Mouse (Mus musculus) adrenal gland, adult 8-10 months (tissue): ENCODE data around the gene Smcp. TPM values are rescaled to one million over a fixed set of nuclear protein-coding genes. Genes with fewer than 3 reads are reported as not detected.

Experiments used
- total RNA-seq, 4 experiments: library from RNA; stranded (reverse); gene quantifications; 2 replicates each; pipeline ENCODE4 v1.2.4; 2022

The Smcp gene
- total RNA-seq, 4 experiments from 2014 or later = not detected

Other genes with a start within 250 kb of the Smcp start
- gene Sprr2d, start 249.9 kb downstream of the Smcp start, total RNA-seq = not detected
- not detected for gene Sprr2e, start 236.9 kb downstream of the Smcp start, total RNA-seq
- gene Sprr2f, start 223.8 kb downstream of the Smcp start, total RNA-seq = not detected
- not detected for gene Sprr2h, start 203.3 kb downstream of the Smcp start, total RNA-seq
- gene Sprr2i, start 181.0 kb downstream of the Smcp start, total RNA-seq = not detected
- gene Sprr2j-ps, start 170.9 kb downstream of the Smcp start, total RNA-seq = not detected
- gene Gm9774, start 159.6 kb downstream of the Smcp start, total RNA-seq = 1 to 10 TPM; 2.6 to 7.5 (median 4.1) TPM
- not detected for gene Sprr2k, start 156.4 kb downstream of the Smcp start, total RNA-seq
- gene Sprr1b, start 150.2 kb downstream of the Smcp start, total RNA-seq = not detected
- gene Sprr3, start 130.3 kb downstream of the Smcp start, total RNA-seq = not detected
- gene Sprr1a, start 103.1 kb downstream of the Smcp start, total RNA-seq = not detected
- not detected for gene Sprr4, start 88.5 kb downstream of the Smcp start, total RNA-seq
- gene 2310046K23Rik, start 54.5 kb downstream of the Smcp start, total RNA-seq = not detected
- not detected for gene Ivl, start 15.3 kb downstream of the Smcp start, total RNA-seq
- not detected for gene 2210017I01Rik, start 18.5 kb upstream of the Smcp start, total RNA-seq
- not detected for gene Lce6a, start 32.7 kb upstream of the Smcp start, total RNA-seq
- gene Lce1a1, start 59.3 kb upstream of the Smcp start, total RNA-seq = not detected
- gene Lce1b, start 67.9 kb upstream of the Smcp start, total RNA-seq = not detected
- gene Lce1a2, start 81.3 kb upstream of the Smcp start, total RNA-seq = not detected
- gene Lce1c, start 90.2 kb upstream of the Smcp start, total RNA-seq = not detected
- gene Lce1d, start 98.2 kb upstream of the Smcp start, total RNA-seq = not detected
- not detected for gene Lce1e, start 120.1 kb upstream of the Smcp start, total RNA-seq
- gene Lce1f, start 131.4 kb upstream of the Smcp start, total RNA-seq = not detected
- gene Gm38119, start 150.1 kb upstream of the Smcp start, total RNA-seq = not detected
- not detected for gene Lce1g, start 163.3 kb upstream of the Smcp start, total RNA-seq
- not detected for gene Lce1h, start 176.1 kb upstream of the Smcp start, total RNA-seq
- not detected for gene Lce1i, start 189.9 kb upstream of the Smcp start, total RNA-seq
- not detected for gene Lce1j, start 201.5 kb upstream of the Smcp start, total RNA-seq
- not detected for gene Lce1k, start 218.9 kb upstream of the Smcp start, total RNA-seq
- gene Kprp, start 238.2 kb upstream of the Smcp start, total RNA-seq = not detected